Mouse (Mus musculus): ENCODE measurements around the gene Gm49353. TPM values are rescaled to one million over a fixed set of nuclear protein-coding genes. Genes with fewer than 3 reads are reported as not detected.

Gm49353 gene
- total RNA-seq (2015; ENCODE audit: low replicate concordance) (not detected in 2 replicates), total RNA-seq (2017; ENCODE audit: low replicate concordance) (not detected in 2 replicates)

- no peak for ATAC-seq (replicated peaks; ENCODE audit: low FRiP score, poor library complexity, severe bottlenecking)
These were observed at the start of gene Gm49353 for GRCm38 (mm10) chr10:29198642-29199041. Gene Gm49353 (plus strand): TSS chr10:29198954.

GRCm38 (mm10) chr10:29155304-29155703 lies 43.5 kb upstream of the Gm49353 start:
- no peak for ATAC-seq (replicated peaks; ENCODE audit: low FRiP score, poor library complexity, severe bottlenecking)

GRCm38 (mm10) chr10:29161664-29162063 lies 37.1 kb upstream of the Gm49353 start:
- ATAC-seq (replicated peaks; ENCODE audit: low FRiP score, poor library complexity, severe bottlenecking) = no peak

GRCm38 (mm10) chr10:29173778-29174177 lies 25.0 kb upstream of the Gm49353 start:
- ATAC-seq (replicated peaks; ENCODE audit: low FRiP score, poor library complexity, severe bottlenecking) = no peak

- no peak for ATAC-seq (replicated peaks; ENCODE audit: low FRiP score, poor library complexity, severe bottlenecking)
These were observed 23.1 kb upstream of the Gm49353 start for GRCm38 (mm10) chr10:29175656-29176055.

GRCm38 (mm10) chr10:29176881-29177280 lies 21.9 kb upstream of the Gm49353 start:
- no peak for ATAC-seq (replicated peaks; ENCODE audit: low FRiP score, poor library complexity, severe bottlenecking)

- ATAC-seq (replicated peaks; ENCODE audit: low FRiP score, poor library complexity, severe bottlenecking) = no peak
These were observed 20.8 kb upstream of the Gm49353 start for GRCm38 (mm10) chr10:29178003-29178402.

GRCm38 (mm10) chr10:29180210-29180609 lies 18.5 kb upstream of the Gm49353 start:
- ATAC-seq (replicated peaks; ENCODE audit: low FRiP score, poor library complexity, severe bottlenecking) = no peak

- no peak for ATAC-seq (replicated peaks; ENCODE audit: low FRiP score, poor library complexity, severe bottlenecking)
These were observed 17.7 kb upstream of the Gm49353 start for GRCm38 (mm10) chr10:29181046-29181445.

GRCm38 (mm10) chr10:29193769-29194168 lies 5.0 kb upstream of the Gm49353 start:
- no peak for ATAC-seq (replicated peaks; ENCODE audit: low FRiP score, poor library complexity, severe bottlenecking)

GRCm38 (mm10) chr10:29196811-29197210 lies 1.9 kb upstream of the Gm49353 start:
- ATAC-seq (replicated peaks; ENCODE audit: low FRiP score, poor library complexity, severe bottlenecking) = no peak

- no peak for ATAC-seq (replicated peaks; ENCODE audit: low FRiP score, poor library complexity, severe bottlenecking)
These were observed 1.1 kb downstream of the Gm49353 start for GRCm38 (mm10) chr10:29199835-29200234.

GRCm38 (mm10) chr10:29200609-29201008 lies 1.9 kb downstream of the Gm49353 start:
- ATAC-seq (replicated peaks; ENCODE audit: low FRiP score, poor library complexity, severe bottlenecking) = no peak

- ATAC-seq (replicated peaks; ENCODE audit: low FRiP score, poor library complexity, severe bottlenecking) = no peak
These were observed 8.0 kb downstream of the Gm49353 start for GRCm38 (mm10) chr10:29206730-29207129.

- ATAC-seq (replicated peaks; ENCODE audit: low FRiP score, poor library complexity, severe bottlenecking) = no peak
These were observed 10.0 kb downstream of the Gm49353 start for GRCm38 (mm10) chr10:29208735-29209134.

GRCm38 (mm10) chr10:29211453-29211852 lies 12.7 kb downstream of the Gm49353 start, which contains the start of gene 9330159F19Rik:
Gene 9330159F19Rik (plus strand): TSS chr10:29211606.
- no peak for ATAC-seq (replicated peaks; ENCODE audit: low FRiP score, poor library complexity, severe bottlenecking)

GRCm38 (mm10) chr10:29213534-29214100 lies 14.9 kb downstream of the Gm49353 start:
- ATAC-seq (replicated peaks; ENCODE audit: low FRiP score, poor library complexity, severe bottlenecking) = no peak

- no peak for ATAC-seq (replicated peaks; ENCODE audit: low FRiP score, poor library complexity, severe bottlenecking)
These were observed 18.2 kb downstream of the Gm49353 start for GRCm38 (mm10) chr10:29216957-29217356.

- no peak for ATAC-seq (replicated peaks; ENCODE audit: low FRiP score, poor library complexity, severe bottlenecking)
These were observed 18.7 kb downstream of the Gm49353 start for GRCm38 (mm10) chr10:29217451-29217850.

- ATAC-seq (replicated peaks; ENCODE audit: low FRiP score, poor library complexity, severe bottlenecking) = no peak
These were observed 26.6 kb downstream of the Gm49353 start for GRCm38 (mm10) chr10:29225329-29225728.

GRCm38 (mm10) chr10:29231208-29231607 lies 32.5 kb downstream of the Gm49353 start:
- ATAC-seq (replicated peaks; ENCODE audit: low FRiP score, poor library complexity, severe bottlenecking) = no peak

Data from erythroblast, adult 5-6 weeks (primary cell).